Mouse (Mus musculus): ENCODE results near the gene Nr1h3.
A peak's percentile ranks its signal among the peaks of the same experiment; 100 is the strongest.

The Nr1h3 gene

GRCm38 (mm10) chr2:91183711-91184405, 18.8 kb downstream of the Nr1h3 start, which contains the start of gene Madd:
TSS of gene Madd (minus strand) at chr2:91183837.
- peak; percentile 70 for DNase-seq

GRCm38 (mm10) chr2:91183148-91183513, 19.5 kb downstream of the Nr1h3 start:
- peak; percentile 97 for DNase-seq

- DNase-seq: peak; percentile 86
Observed at GRCm38 (mm10) chr2:91182405-91183147, 20.1 kb downstream of the Nr1h3 start.

- DNase-seq: peak; percentile 38
Observed at GRCm38 (mm10) chr2:91182016-91182404, 20.6 kb downstream of the Nr1h3 start.

GRCm38 (mm10) chr2:91180706-91181105, 21.9 kb downstream of the Nr1h3 start:
- DNase-seq: no peak

GRCm38 (mm10) chr2:91179825-91180224, 22.8 kb downstream of the Nr1h3 start:
- DNase-seq: no peak

- no peak for DNase-seq
Observed at GRCm38 (mm10) chr2:91176234-91176633, 26.4 kb downstream of the Nr1h3 start.

GRCm38 (mm10) chr2:91175490-91175889, 27.1 kb downstream of the Nr1h3 start:
- DNase-seq: no peak

GRCm38 (mm10) chr2:91169587-91170322, 32.9 kb downstream of the Nr1h3 start:
- DNase-seq: no peak

- DNase-seq: no peak
Observed at GRCm38 (mm10) chr2:91167629-91168028, 35.0 kb downstream of the Nr1h3 start.

GRCm38 (mm10) chr2:91164991-91165390, 37.6 kb downstream of the Nr1h3 start:
- no peak for DNase-seq

- no peak for DNase-seq
Observed at GRCm38 (mm10) chr2:91163532-91163931, 39.1 kb downstream of the Nr1h3 start.

- no peak for DNase-seq
Observed at GRCm38 (mm10) chr2:91162952-91163351, 39.7 kb downstream of the Nr1h3 start.

GRCm38 (mm10) chr2:91160591-91160990, 42.0 kb downstream of the Nr1h3 start:
- no peak for DNase-seq

GRCm38 (mm10) chr2:91157002-91157752, 45.5 kb downstream of the Nr1h3 start:
- DNase-seq: no peak

GRCm38 (mm10) chr2:91154091-91154490, 48.5 kb downstream of the Nr1h3 start:
- DNase-seq: no peak

GRCm38 (mm10) chr2:91152885-91153377, 49.7 kb downstream of the Nr1h3 start:
- no peak for DNase-seq

GRCm38 (mm10) chr2:91151331-91151730, 51.3 kb downstream of the Nr1h3 start:
- no peak for DNase-seq

- no peak for DNase-seq
Observed at GRCm38 (mm10) chr2:91148101-91148500, 54.5 kb downstream of the Nr1h3 start.

GRCm38 (mm10) chr2:91143401-91143800, 59.2 kb downstream of the Nr1h3 start:
- DNase-seq: no peak

- no peak for DNase-seq
Observed at GRCm38 (mm10) chr2:91142920-91143319, 59.7 kb downstream of the Nr1h3 start.

GRCm38 (mm10) chr2:91139764-91140163, 62.9 kb downstream of the Nr1h3 start:
- no peak for DNase-seq

- DNase-seq: no peak
Observed at GRCm38 (mm10) chr2:91139311-91139710, 63.3 kb downstream of the Nr1h3 start.
